Mouse (Mus musculus) neural tube, embryonic 15.5 days (tissue): ENCODE data around the gene Tex46. TPM values are rescaled to one million over a fixed set of nuclear protein-coding genes. Genes with fewer than 3 reads are reported as not detected.
A peak's percentile ranks its signal among the peaks of the same experiment; 100 is the strongest.

Experiments
- ATAC-seq: fragments of 200-750 bp; cut with Nextera tagmentation; 2 replicates; pipeline ENCODE4 v1.8.0; 2017; ENCODE audit warnings: mild to moderate bottlenecking, moderate TSS enrichment, moderate library complexity; ENCODE audit not compliant: low FRiP score
- H3K27ac ChIP-seq: fragments of 300-500 bp; sonication (generic); replicated peaks from 2 replicates; pipeline ENCODE4 v1.5.1; 2015; ENCODE audit warnings: mild to moderate bottlenecking, inconsistent platforms
- H3K27me3 ChIP-seq: fragments of 300-500 bp; sonication (generic); replicated peaks from 2 replicates; pipeline ENCODE4 v1.6.1; 2015; ENCODE audit warnings: inconsistent platforms
- H3K36me3 ChIP-seq: fragments of 300-500 bp; sonication (generic); 2 replicates; pipeline ENCODE4 v1.6.1; 2015; ENCODE audit warnings: inconsistent platforms
- H3K4me1 ChIP-seq: fragments of 300-500 bp; sonication (generic); 2 replicates; pipeline ENCODE4 v1.6.1; 2015; ENCODE audit warnings: inconsistent platforms
- H3K4me2 ChIP-seq: fragments of 300-500 bp; sonication (generic); 2 replicates; pipeline ENCODE4 v1.6.1; 2015; ENCODE audit warnings: inconsistent platforms, mild to moderate bottlenecking, moderate library complexity
- H3K4me3 ChIP-seq: fragments of 300-500 bp; sonication (generic); replicated peaks from 2 replicates; pipeline ENCODE4 v1.5.1; 2015; ENCODE audit warnings: mild to moderate bottlenecking, inconsistent platforms
- H3K9ac ChIP-seq: fragments of 300-500 bp; sonication (generic); replicated peaks from 2 replicates; pipeline ENCODE4 v1.6.1; 2015; ENCODE audit warnings: mild to moderate bottlenecking, inconsistent platforms
- H3K9me3 ChIP-seq: fragments of 300-500 bp; sonication (generic); replicated peaks from 2 replicates; pipeline ENCODE4 v1.6.1; 2016; ENCODE audit warnings: inconsistent platforms
- WGBS: fragments of 180-500 bp; shearing (Covaris S2); methylation state at CpG from one replicate; pipeline ENCODE4 v1.1.7; 2015; ENCODE audit warnings: mixed read lengths; 5-methylcytosine and 5-hydroxymethylcytosine counted together
- polyA plus RNA-seq: library from polyadenylated mRNA; unstranded; fragments of >200 nt; fragmentation: Nextera tagmentation; extraction: Ambion mirVana; gene quantifications from 2 replicates; pipeline ENCODE4 v1.2.1, GENCODE M21; 2015

Tex46 gene
- polyA plus RNA-seq, 1 experiment from 2014 or later: not detected

DNA sequence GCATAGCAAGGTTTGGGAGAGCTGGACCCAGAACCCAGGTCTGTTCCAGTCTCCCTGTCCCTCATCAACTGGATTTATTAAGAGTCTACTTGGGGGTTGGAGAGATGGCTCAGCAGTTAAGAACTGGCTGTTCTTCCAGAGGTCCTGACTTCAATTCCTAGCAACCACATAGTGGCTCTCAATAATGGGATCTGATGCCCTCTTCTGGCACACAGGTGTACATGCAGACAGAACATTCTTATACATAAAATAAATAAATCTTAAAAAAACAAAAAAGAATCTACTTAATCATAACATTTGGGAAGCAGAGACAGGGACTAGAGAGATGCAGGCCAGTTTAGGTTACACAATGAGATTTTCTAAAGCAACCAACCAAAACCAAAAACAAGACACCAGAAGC, 25.8 kb downstream of the Tex46 start:
- Histone ChIP-seq H3K4me1 (peaks cover 23% of the 10 kb centered on the region), H3K36me3 (no peaks in the 10 kb centered on the region), H3K27me3 (peaks cover 9% of the 10 kb centered on the region), H3K4me2 (no peak overlapping the region), H3K4me3 (no peak overlapping the region), H3K9ac (no peak overlapping the region), H3K9me3 (no peaks in the 10 kb centered on the region), H3K27ac (no peak overlapping the region)
- no peak for ATAC-seq

- H3K27me3 ChIP-seq: peaks cover 9% of the 10 kb centered on the region
- no peaks in the 10 kb centered on the region for H3K9me3 ChIP-seq
- no peak overlapping the region for H3K9ac ChIP-seq
- H3K4me2 ChIP-seq: peak overlapping the region; percentile 86; the same call in 1 of the 2 replicates
- no peaks in the 10 kb centered on the region for H3K36me3 ChIP-seq
- H3K4me3 ChIP-seq: no peak overlapping the region
- 61% methylated on average over 5 of the region's 5 CpGs for WGBS
- no peak overlapping the region for H3K27ac ChIP-seq
- no peak for ATAC-seq
- H3K4me1 ChIP-seq: peaks cover 23% of the 10 kb centered on the region
Measured at GRCm38 (mm10) chr4:136636511-136636910, 26.3 kb downstream of the Tex46 start.

DNA sequence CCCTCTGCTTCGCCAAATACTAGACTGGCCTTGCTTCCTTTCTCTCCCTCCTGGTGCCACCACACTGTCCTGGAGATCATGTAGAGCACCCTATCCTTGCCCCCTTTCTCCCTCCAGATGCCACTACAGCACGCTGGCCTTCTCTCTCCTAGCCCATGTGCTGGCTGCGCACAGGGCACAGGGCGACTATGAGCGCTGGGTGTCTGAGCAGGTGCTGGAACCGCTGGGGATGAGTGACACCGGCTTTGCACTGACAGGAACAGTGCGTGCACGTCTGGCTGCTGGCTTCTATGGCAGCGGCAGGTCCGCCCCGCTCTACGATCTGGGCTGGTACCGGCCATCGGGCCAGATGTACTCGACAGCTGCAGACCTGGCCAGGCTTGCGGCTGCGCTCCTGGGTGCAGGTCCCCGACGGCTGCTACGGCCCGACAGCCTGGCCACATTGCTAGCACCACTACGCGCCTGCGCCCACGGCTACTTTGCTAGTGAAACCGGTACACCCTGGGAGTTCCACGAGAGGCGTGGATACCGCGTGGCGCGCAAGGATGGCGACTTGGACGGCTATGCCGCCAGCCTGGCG, 26.8 kb downstream of the Tex46 start:
- Histone ChIP-seq H3K9me3 (no peaks in the 10 kb centered on the region), H3K4me3 (peak overlapping the region; percentile 54), H3K27me3 (peaks cover 9% of the 10 kb centered on the region), H3K36me3 (no peaks in the 10 kb centered on the region), H3K4me2 (peak overlapping the region; percentile 86), H3K27ac (peak overlapping the region; percentile 75), H3K9ac (peak overlapping the region; percentile 64), H3K4me1 (peaks cover 23% of the 10 kb centered on the region)
- ATAC-seq: peak; percentile 29
- WGBS: 16% methylated on average over 37 of the region's 37 CpGs

DNA sequence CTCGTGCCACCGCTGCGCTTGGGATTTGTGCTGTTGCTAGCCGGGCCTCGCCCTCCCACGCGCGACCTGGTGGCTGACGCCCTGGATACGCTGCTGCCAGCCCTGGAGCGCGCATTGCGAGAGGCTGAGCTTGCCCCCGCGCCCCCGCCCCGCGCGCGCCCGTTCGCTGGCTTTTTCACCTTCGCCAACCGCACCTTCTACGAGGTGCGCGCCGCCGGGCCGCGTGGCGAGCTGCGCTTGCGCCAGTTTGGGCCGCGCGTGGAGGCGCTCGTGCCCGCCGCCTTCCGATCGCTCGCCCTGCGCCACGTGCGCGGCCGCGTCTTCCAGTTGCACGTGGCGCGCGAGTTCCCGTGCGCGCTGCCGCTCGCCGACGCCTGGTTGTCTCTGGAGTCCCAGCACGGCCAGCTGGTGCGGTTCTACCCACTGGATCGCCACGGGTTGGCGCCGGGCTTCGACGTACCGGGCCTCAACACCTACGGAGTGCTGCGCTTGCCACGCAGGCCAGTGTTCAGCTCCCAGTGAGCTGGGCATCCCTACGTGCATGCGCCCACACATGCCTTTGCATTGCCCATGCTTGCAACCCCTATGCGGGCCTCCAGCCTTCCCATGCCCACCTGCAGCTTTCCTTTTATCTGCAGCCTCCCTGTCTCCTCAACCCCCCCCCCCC, 27.5 kb downstream of the Tex46 start:
- Histone ChIP-seq H3K4me2 (peak overlapping the region; percentile 86), H3K4me1 (peaks cover 23% of the 10 kb centered on the region), H3K27me3 (peaks cover 9% of the 10 kb centered on the region), H3K9ac (peak overlapping the region; percentile 64), H3K27ac (peak overlapping the region; percentile 75), H3K36me3 (no peaks in the 10 kb centered on the region), H3K4me3 (peak overlapping the region; percentile 54), H3K9me3 (no peaks in the 10 kb centered on the region)
- 2% methylated on average over 74 of the region's 76 CpGs for whole genome bisulfite sequencing
- peak; percentile 89 for ATAC-seq

GRCm38 (mm10) chr4:136638230-136638750, 28.1 kb downstream of the Tex46 start:
- Histone ChIP-seq H3K36me3 (no peaks in the 10 kb centered on the region), H3K9me3 (no peaks in the 10 kb centered on the region), H3K27ac (no peak overlapping the region), H3K4me2 (peak overlapping the region; percentile 86), H3K27me3 (peaks cover 9% of the 10 kb centered on the region), H3K9ac (0 out of 2 replicates have a peak overlapping the region, but pooled peaks have one; percentile 64), H3K4me1 (peaks cover 23% of the 10 kb centered on the region), H3K4me3 (peak overlapping the region; percentile 54)
- ATAC-seq: peak; percentile 7; the same call in 1 of the 2 replicates
- WGBS: 33% methylated on average over 7 of the region's 7 CpGs

DNA sequence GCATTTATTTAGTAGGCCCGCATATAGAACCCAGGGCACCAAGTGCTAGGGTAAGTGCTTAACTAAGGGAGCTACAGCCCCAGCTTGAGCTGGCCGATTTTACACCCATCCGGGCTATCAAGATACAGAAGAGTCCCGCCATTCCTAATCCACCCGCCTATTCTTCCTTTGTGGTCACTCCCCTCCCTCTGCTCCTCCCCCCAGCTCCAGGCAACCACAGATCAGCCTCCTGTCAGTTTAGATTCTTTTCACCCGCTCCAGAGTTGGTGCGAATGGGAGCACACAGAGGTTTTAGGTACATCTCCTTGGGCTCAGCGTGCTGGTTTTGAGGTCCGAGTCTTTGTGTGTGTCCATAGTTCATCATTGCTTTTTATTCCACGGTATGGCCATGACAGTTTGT, 28.7 kb downstream of the Tex46 start:
- Histone ChIP-seq H3K4me3 (0 out of 2 replicates have a peak overlapping the region, but pooled peaks have one; percentile 10), H3K4me2 (peak overlapping the region; percentile 86), H3K27me3 (peaks cover 9% of the 10 kb centered on the region), H3K36me3 (no peaks in the 10 kb centered on the region), H3K4me1 (peaks cover 23% of the 10 kb centered on the region), H3K9ac (no peak overlapping the region), H3K27ac (no peak overlapping the region), H3K9me3 (no peaks in the 10 kb centered on the region)
- no peak; the same call in 1 of the 2 replicates for ATAC-seq
- WGBS: 7% methylated on average over 10 of the region's 10 CpGs

DNA sequence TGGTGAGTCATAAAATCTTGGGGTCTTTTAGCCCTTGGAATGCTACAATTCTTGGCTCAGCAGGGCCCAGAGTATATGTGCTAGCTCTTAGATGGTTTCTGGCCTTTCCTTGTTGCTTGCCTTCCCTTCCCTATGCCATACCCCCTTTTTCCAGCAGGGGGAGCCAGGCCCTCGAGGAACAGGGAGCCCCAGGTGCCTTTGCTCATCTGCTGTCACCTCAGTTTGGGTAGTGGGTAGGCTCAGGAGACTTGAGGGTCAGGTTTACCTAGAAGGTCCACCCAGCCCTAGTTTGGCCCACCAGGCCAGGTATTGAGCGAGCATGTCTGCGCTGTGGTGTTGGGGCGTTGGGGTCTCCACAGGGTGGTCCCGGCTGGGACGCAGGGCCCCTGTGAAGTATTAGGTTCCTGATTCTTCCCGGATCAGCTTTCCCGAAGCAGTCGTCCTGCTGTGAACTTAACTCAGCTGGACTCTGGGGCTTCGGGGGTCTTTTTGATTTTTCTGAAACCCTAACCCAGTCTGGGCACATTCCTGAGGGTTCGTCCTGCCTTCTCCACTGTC, 38.8 kb downstream of the Tex46 start:
- no peaks in the 10 kb centered on the region for H3K9me3 ChIP-seq
- WGBS: 20% methylated on average over 11 of the region's 11 CpGs
- ATAC-seq: no peak
- peak overlapping the region; percentile 0; the same call in 1 of the 2 replicates for H3K4me2 ChIP-seq
- peaks cover 24% of the 10 kb centered on the region for H3K4me1 ChIP-seq
- H3K27me3 ChIP-seq: no peaks in the 10 kb centered on the region
- H3K27ac ChIP-seq: no peak overlapping the region
- H3K9ac ChIP-seq: no peak overlapping the region; the same call in 1 of the 2 replicates
- 0 out of 2 replicates have a peak, but pooled peaks cover 3% of the 10 kb centered on the region for H3K36me3 ChIP-seq
- H3K4me3 ChIP-seq: no peak overlapping the region

DNA sequence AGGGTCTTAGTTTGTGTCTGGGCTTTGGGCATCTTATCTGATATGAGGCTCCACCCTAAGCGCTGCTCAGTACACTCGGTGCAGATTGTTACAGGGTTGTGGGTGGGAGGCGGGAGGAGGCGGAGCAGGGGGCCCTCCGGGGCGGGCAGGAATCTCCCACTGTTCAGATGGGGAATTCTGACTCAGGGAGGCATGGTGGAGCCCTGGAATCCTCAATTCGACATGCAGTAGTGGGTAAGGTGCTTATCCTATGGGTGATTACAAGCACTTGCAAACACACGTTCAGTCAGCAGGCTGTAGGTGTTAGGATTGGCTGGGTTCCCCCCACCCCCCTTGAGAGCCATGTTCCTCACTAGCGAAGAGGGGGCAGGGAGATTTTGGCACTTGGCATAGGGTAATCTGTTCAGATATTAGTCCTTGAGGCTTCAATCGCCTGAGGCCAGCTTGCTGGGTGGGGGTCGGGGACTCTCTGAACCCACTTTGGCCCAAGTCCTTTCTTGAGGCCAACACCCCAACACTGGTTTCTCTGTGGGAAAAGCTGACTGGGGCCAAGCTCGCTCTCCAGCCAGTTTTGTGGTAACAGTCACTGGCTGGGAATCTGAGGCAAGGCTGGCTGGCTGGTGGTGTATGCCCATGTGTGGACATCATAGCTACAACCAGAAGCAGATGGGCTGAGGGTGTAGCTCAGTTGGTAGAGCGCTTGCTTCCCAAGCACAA, 39.4 kb downstream of the Tex46 start:
- 0 out of 2 replicates have a peak overlapping the region, but pooled peaks have one; percentile 0 for H3K4me2 ChIP-seq
- H3K36me3 ChIP-seq: peaks cover 8% of the 10 kb centered on the region; the same call in 1 of the 2 replicates
- WGBS: 35% methylated on average over 13 of the region's 13 CpGs
- H3K4me1 ChIP-seq: peaks cover 24% of the 10 kb centered on the region
- H3K9ac ChIP-seq: no peak overlapping the region
- no peaks in the 10 kb centered on the region for H3K9me3 ChIP-seq
- ATAC-seq: no peak
- H3K27ac ChIP-seq: 0 out of 2 replicates have a peak overlapping the region, but pooled peaks have one; percentile 3
- H3K27me3 ChIP-seq: no peaks in the 10 kb centered on the region
- H3K4me3 ChIP-seq: no peak overlapping the region

DNA sequence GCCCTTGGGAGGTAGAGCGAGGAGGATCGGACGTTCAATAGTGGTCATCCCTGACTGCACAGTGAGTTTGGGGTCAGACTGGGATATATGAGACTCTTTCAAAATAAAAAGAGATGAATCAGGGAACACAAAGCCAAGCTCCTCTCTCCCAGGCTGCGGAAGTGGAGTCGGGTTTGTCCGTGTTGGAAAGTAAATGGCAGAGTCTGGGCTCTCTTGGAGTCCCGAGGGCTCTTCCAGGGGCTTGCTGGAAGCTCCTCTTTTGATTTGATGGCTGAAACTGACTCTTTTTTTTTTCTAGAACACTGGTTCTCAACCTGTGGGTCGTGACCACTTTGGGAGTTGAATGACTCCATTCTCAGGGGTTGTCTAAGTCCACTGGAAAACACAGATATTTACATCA, 40.0 kb downstream of the Tex46 start:
- H3K9me3 ChIP-seq: no peaks in the 10 kb centered on the region
- no peak overlapping the region for H3K9ac ChIP-seq
- no peak overlapping the region for H3K4me2 ChIP-seq
- H3K27ac ChIP-seq: 0 out of 2 replicates have a peak overlapping the region, but pooled peaks have one; percentile 3
- H3K4me1 ChIP-seq: peaks cover 24% of the 10 kb centered on the region
- H3K4me3 ChIP-seq: no peak overlapping the region
- WGBS: 85% methylated on average over 8 of the region's 8 CpGs
- H3K36me3 ChIP-seq: peaks cover 14% of the 10 kb centered on the region; the same call in 1 of the 2 replicates
- no peaks in the 10 kb centered on the region for H3K27me3 ChIP-seq
- ATAC-seq: no peak

- no peak overlapping the region for H3K9ac ChIP-seq
Measured at GRCm38 (mm10) chr4:136651357-136651811, 41.1 kb downstream of the Tex46 start.

More at GRCm38 (mm10) chr4:136651357-136651811, 41.1 kb downstream of the Tex46 start:
- peaks cover 24% of the 10 kb centered on the region for H3K4me1 ChIP-seq
- H3K9me3 ChIP-seq: no peaks in the 10 kb centered on the region
- H3K27me3 ChIP-seq: no peaks in the 10 kb centered on the region
- 0 out of 2 replicates have a peak overlapping the region, but pooled peaks have one; percentile 41 for H3K27ac ChIP-seq
- H3K4me3 ChIP-seq: no peak overlapping the region
- no peak overlapping the region for H3K4me2 ChIP-seq
- ATAC-seq: 0 out of 2 replicates have a peak, but pooled peaks have one; percentile 22
- WGBS: 60% methylated on average over 3 of the region's 3 CpGs
- H3K36me3 ChIP-seq: peaks cover 25% of the 10 kb centered on the region
